ENCODE assay signal across 8 mouse cellular contexts in the genomic region with DNA sequence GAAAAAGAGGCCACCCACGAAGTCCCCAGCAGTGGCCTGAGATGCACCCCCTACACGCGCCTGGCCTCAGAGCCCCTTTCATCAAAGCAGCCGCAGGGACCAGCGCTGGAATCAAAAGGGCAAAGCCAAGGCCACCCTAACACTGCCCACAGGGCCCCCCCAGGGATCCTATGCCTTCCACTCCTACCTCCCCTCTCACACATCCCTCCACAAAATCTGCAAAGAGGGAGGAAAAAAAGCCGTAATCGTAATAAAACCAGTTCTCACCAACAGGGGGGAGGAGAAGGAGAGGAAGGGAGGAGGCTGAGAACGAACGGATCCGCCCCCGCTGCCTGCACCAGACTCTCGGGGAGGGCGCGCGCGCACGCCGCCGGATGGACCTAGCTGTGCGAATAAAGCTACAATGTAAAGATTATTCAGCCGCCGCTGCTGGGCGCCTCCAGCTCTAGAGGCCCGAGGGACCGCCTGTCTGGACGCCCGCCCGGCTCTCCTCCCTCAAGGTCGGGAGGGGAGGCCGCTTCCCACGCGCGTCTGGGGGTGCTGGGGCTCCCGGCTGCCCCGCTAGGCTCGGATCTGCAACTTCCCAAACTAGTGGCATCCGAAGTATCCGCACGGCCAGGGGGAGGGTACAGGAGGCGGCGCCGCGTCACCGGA. TPM values are rescaled to one million over a fixed set of nuclear protein-coding genes. Genes with fewer than 3 reads are reported as not detected.
DNase-seq lines count a peak whose midpoint lies in the region; ATAC-seq and TF ChIP-seq lines count a peak whose summit lies in the region.

No protein-coding gene starts in this region.

- whole genome bisulfite sequencing in forebrain, embryonic 13.5 days, result 0% methylated on average over 42 of the region's 44 CpGs
- under 1% methylated on average over 44 of the region's 44 CpGs for WGBS in heart, postnatal 0 days
- WGBS in liver, embryonic 16.5 days (ENCODE audit: insufficient replicate concordance), result 1% methylated on average over 44 of the region's 44 CpGs
- under 1% methylated on average over 44 of the region's 44 CpGs for WGBS in neural tube, embryonic 12.5 days

- peak overlapping the region; percentile 90 for H3K4me3 ChIP-seq in forebrain, embryonic 13.5 days
- peak overlapping the region; percentile 90 for H3K4me3 ChIP-seq in heart, postnatal 0 days (ENCODE audit: low read depth, low read length)
- H3K4me3 ChIP-seq in liver, embryonic 16.5 days (ENCODE audit: low read depth, low read length), result peak overlapping the region; percentile 73
- peak overlapping the region; percentile 93 for H3K4me3 ChIP-seq in neural tube, embryonic 12.5 days

- peak; percentile 94 for DNase-seq in CD4-positive, CD25-positive, alpha-beta regulatory T cell, adult 2 months (ENCODE audit: low read depth, low spot score)
- peak; percentile 80 to 87 for DNase-seq in adrenal gland, postnatal 36 days
- DNase-seq in heart, postnatal 0 days (ENCODE audit: low spot score), result peak; percentile 82
- DNase-seq in kidney, postnatal 36 days, result peak; percentile 84 to 86
- peak; percentile 92 for DNase-seq in testis, postnatal 14 days (ENCODE audit: low spot score)

- 0 out of 2 replicates have a peak, but pooled peaks cover 5% of the 10 kb centered on the region for H3K27me3 ChIP-seq in forebrain, embryonic 13.5 days
- no peaks in the 10 kb centered on the region for H3K27me3 ChIP-seq in heart, postnatal 0 days (ENCODE audit: control insufficient read depth, insufficient read depth, low read length)
- H3K27me3 ChIP-seq in liver, embryonic 16.5 days (ENCODE audit: control insufficient read depth, insufficient read depth, low read depth, low read length), result peaks cover 4% of the 10 kb centered on the region; the same call in 1 of the 2 replicates
- no peaks in the 10 kb centered on the region for H3K27me3 ChIP-seq in neural tube, embryonic 12.5 days (replicated peaks)

- peak overlapping the region; percentile 96 for H3K27ac ChIP-seq in forebrain, embryonic 13.5 days
- H3K27ac ChIP-seq in heart, postnatal 0 days (ENCODE audit: low read depth), result peak overlapping the region; percentile 94
- H3K27ac ChIP-seq in liver, embryonic 16.5 days (ENCODE audit: low read length), result peak overlapping the region; percentile 63
- H3K27ac ChIP-seq in neural tube, embryonic 12.5 days, result peak overlapping the region; percentile 81

- H3K36me3 ChIP-seq in forebrain, embryonic 13.5 days (ENCODE audit: poor library complexity, severe bottlenecking), result no peaks in the 10 kb centered on the region
- no peaks in the 10 kb centered on the region for H3K36me3 ChIP-seq in heart, postnatal 0 days (replicated peaks; ENCODE audit: control insufficient read depth, insufficient read depth, low read length)
- no peaks in the 10 kb centered on the region for H3K36me3 ChIP-seq in liver, embryonic 16.5 days (ENCODE audit: control insufficient read depth, insufficient read depth)
- no peaks in the 10 kb centered on the region for H3K36me3 ChIP-seq in neural tube, embryonic 12.5 days

- H3K4me2 ChIP-seq in forebrain, embryonic 13.5 days, result peak overlapping the region; percentile 86
- H3K4me2 ChIP-seq in heart, postnatal 0 days (ENCODE audit: low read depth, low read length), result peak overlapping the region; percentile 98
- peak overlapping the region; percentile 91 for H3K4me2 ChIP-seq in liver, embryonic 16.5 days (ENCODE audit: low read depth, low read length)
- H3K4me2 ChIP-seq in neural tube, embryonic 12.5 days (replicated peaks), result peak overlapping the region; percentile 81

- peaks cover 60% of the 10 kb centered on the region for H3K4me1 ChIP-seq in forebrain, embryonic 13.5 days
- H3K4me1 ChIP-seq in heart, postnatal 0 days (ENCODE audit: control insufficient read depth, insufficient read depth), result peaks cover 51% of the 10 kb centered on the region
- H3K4me1 ChIP-seq in liver, embryonic 16.5 days (ENCODE audit: control insufficient read depth, low read depth, low read length), result peaks cover 35% of the 10 kb centered on the region
- peaks cover 61% of the 10 kb centered on the region for H3K4me1 ChIP-seq in neural tube, embryonic 12.5 days

- TF ChIP-seq CTCF in heart, postnatal 0 days (IDR thresholded peaks at IDR 0.05; ENCODE audit: low read depth), result peak; percentile 22; the same call in 1 of the 2 replicates

- ATAC-seq in forebrain, embryonic 13.5 days, result peak; percentile 37
- peak; percentile 18 for ATAC-seq in heart, postnatal 0 days (ENCODE audit: insufficient read depth, low read depth)
- peak; percentile 28; the same call in 1 of the 2 replicates for ATAC-seq in liver, embryonic 16.5 days (ENCODE audit: low read depth)
- ATAC-seq in neural tube, embryonic 12.5 days (ENCODE audit: low FRiP score, low read depth), result peak; percentile 30

- peak overlapping the region; percentile 92 for H3K9ac ChIP-seq in forebrain, embryonic 13.5 days
- H3K9ac ChIP-seq in heart, postnatal 0 days (replicated peaks; ENCODE audit: low read depth, low read length), result peak overlapping the region; percentile 89
- H3K9ac ChIP-seq in liver, embryonic 16.5 days (ENCODE audit: low read depth, low read length), result peak overlapping the region; percentile 64
- H3K9ac ChIP-seq in neural tube, embryonic 12.5 days, result peak overlapping the region; percentile 96

- peak; percentile 75; the same call in 1 of the 2 replicates for TF ChIP-seq EP300 in heart, postnatal 0 days (IDR thresholded peaks at IDR 0.05; ENCODE audit: low read depth)

- no peaks in the 10 kb centered on the region for H3K9me3 ChIP-seq in forebrain, embryonic 13.5 days (replicated peaks)
- H3K9me3 ChIP-seq in heart, postnatal 0 days (replicated peaks; ENCODE audit: control insufficient read depth, low read length), result no peaks in the 10 kb centered on the region
- H3K9me3 ChIP-seq in liver, embryonic 16.5 days (replicated peaks; ENCODE audit: control insufficient read depth, low read length), result no peaks in the 10 kb centered on the region
- H3K9me3 ChIP-seq in neural tube, embryonic 12.5 days, result no peaks in the 10 kb centered on the region

RNA-seq across cellular contexts. Expression of a gene that starts 1.4 kb away (rescaled TPM):
- total RNA-seq in adrenal gland, postnatal 36 days (2021), result 100 to 1,000 TPM; 217 to 310 TPM
- polyA plus RNA-seq in forebrain, embryonic 13.5 days (2015; fragmentation: Nextera tagmentation; extraction: Ambion mirVana), result 25.6 and 27.3 TPM in 2 replicates
- total RNA-seq in heart, postnatal 0 days (2014; rRNA removed; ENCODE audit: low replicate concordance), result 21.6 and 73.8 TPM in 2 replicates
- 14.3 and 15.5 TPM in 2 replicates for polyA plus RNA-seq in heart, postnatal 0 days (2015; fragmentation: Nextera tagmentation; extraction: Ambion mirVana)
- polyA plus RNA-seq in liver, embryonic 16.5 days (2015; fragmentation: Nextera tagmentation; extraction: Ambion mirVana), result 3.4 and 4.2 TPM in 2 replicates
- 36.0 and 36.9 TPM in 2 replicates for polyA plus RNA-seq in neural tube, embryonic 12.5 days (2016; fragmentation: Nextera tagmentation; extraction: Ambion mirVana)

Comparison
In these comparisons a context has a peak if more than half of its experiments do, and no peak if none do; other contexts are left out.
1. Peak in every context shown above with its lines: DNase-seq, ATAC-seq, H3K4me3 ChIP-seq and H3K27ac ChIP-seq.